8 mouse cellular contexts compared by ENCODE assay signal in the genomic region with DNA sequence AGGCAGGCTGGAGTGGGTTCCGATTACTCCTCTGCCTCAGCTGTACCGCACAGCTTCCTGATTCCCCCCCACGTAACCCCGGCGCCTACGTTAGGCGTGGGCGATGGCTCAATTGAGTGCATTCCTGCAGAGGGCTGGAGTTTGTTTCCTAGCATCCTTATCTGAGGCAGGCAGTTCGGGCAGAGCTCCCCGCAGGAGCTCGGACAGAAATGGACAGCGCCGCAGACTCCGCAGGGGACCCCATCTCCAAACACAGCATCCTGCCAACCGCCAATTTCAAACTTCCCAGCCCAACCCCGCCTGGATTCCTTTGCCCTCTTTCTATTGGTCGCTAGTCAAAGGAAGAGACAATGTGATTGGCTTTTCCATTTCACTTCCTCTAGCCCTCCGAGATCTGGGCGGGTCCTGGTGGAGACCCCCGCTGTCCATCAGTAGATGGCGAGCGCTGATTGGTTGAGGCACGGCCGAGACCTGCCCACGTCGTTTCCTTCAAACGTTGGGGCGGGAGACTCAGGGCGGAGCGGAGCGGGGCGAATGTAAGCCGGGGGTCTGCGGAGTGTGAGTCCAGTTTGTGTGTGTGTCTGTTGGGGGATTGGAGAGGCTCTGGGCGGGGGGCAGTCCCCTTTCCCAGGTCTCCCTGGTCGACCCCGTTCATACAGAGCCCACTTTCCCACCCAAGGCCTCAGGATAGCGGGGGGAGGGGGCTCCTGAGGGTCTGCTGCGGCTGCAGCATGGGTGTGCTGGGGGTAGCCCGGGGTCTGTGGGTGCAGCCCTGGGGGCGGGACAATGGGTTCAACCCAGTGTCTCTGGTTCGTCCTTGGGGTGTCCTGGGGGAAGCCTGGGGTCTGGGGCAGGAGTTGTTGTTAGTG. TPM values are rescaled to one million over a fixed set of nuclear protein-coding genes. Genes with fewer than 3 reads are reported as not detected.
DNase-seq lines count a peak whose midpoint lies in the region; ATAC-seq and TF ChIP-seq lines count a peak whose summit lies in the region.

Gene Cit, plus strand, starts transcription at position 513 of the 869 bp plus-strand sequence.

- no peaks in the 10 kb centered on the region for H3K9me3 ChIP-seq in heart, embryonic 13.5 days
- no peaks in the 10 kb centered on the region for H3K9me3 ChIP-seq in kidney, postnatal 0 days (replicated peaks; ENCODE audit: low read length)
- H3K9me3 ChIP-seq in liver, embryonic 11.5 days (ENCODE audit: control insufficient read depth, low read length) = no peaks in the 10 kb centered on the region

- WGBS in heart, embryonic 13.5 days = under 1% methylated on average over 42 of the region's 42 CpGs
- WGBS in kidney, postnatal 0 days = under 1% methylated on average over 38 of the region's 42 CpGs
- under 1% methylated on average over 42 of the region's 42 CpGs for WGBS in liver, embryonic 11.5 days

- TF ChIP-seq POLR2A in myocyte (IDR thresholded peaks at IDR 0.05; ENCODE audit: insufficient read length, low read depth) = peak; percentile 52

- H3K27ac ChIP-seq in brown adipose tissue, adult 24 weeks (replicated peaks; ENCODE audit: low read depth, low read length) = no peak within 1 kb of the TSS
- peak within 1 kb of the TSS; percentile 74 for H3K27ac ChIP-seq in heart, embryonic 13.5 days (replicated peaks)
- H3K27ac ChIP-seq in kidney, postnatal 0 days = no peak within 1 kb of the TSS
- peak within 1 kb of the TSS; percentile 82 for H3K27ac ChIP-seq in liver, embryonic 11.5 days (ENCODE audit: low read depth, low read length)

- H3ac ChIP-seq in myocyte (ENCODE audit: control insufficient read depth, insufficient read length) = peak within 1 kb of the TSS; percentile 38

- DNase-seq in kidney, postnatal 0 days (ENCODE audit: low spot score) = peak; percentile 99
- DNase-seq in liver, embryonic 11.5 days (ENCODE audit: low spot score) = peak; percentile 87
- peak; percentile 94 to 96 for DNase-seq in spleen, postnatal 4 days (ENCODE audit: low spot score in 2 of 2)

- H3K27me3 ChIP-seq in heart, embryonic 13.5 days (replicated peaks) = no peaks in the 10 kb centered on the region
- H3K27me3 ChIP-seq in kidney, postnatal 0 days (ENCODE audit: insufficient read depth, low read length) = no peaks in the 10 kb centered on the region
- no peaks in the 10 kb centered on the region for H3K27me3 ChIP-seq in liver, embryonic 11.5 days (replicated peaks; ENCODE audit: control insufficient read depth, insufficient read depth, low read length)
- no peaks in the 10 kb centered on the region for H3K27me3 ChIP-seq in myocyte (ENCODE audit: control insufficient read depth, insufficient read depth, insufficient read length)

- TF ChIP-seq CTCF in kidney, postnatal 0 days (IDR thresholded peaks at IDR 0.05; ENCODE audit: low read depth) = no peak

- H3K4me2 ChIP-seq in heart, embryonic 13.5 days = peak within 1 kb of the TSS; percentile 97
- peak within 1 kb of the TSS; percentile 90 for H3K4me2 ChIP-seq in kidney, postnatal 0 days (ENCODE audit: low read length)
- H3K4me2 ChIP-seq in liver, embryonic 11.5 days = peak within 1 kb of the TSS; percentile 91
- peak within 1 kb of the TSS; percentile 74 for H3K4me2 ChIP-seq in myocyte (ENCODE audit: low read depth)

- peak within 1 kb of the TSS; percentile 92 for H3K9ac ChIP-seq in heart, embryonic 13.5 days
- peak within 1 kb of the TSS; percentile 61 for H3K9ac ChIP-seq in kidney, postnatal 0 days (ENCODE audit: low read depth, low read length)
- H3K9ac ChIP-seq in liver, embryonic 11.5 days (ENCODE audit: low read depth, low read length) = peak within 1 kb of the TSS; percentile 97

- peak within 1 kb of the TSS; percentile 57 for H3K4me3 ChIP-seq in brown adipose tissue, adult 24 weeks (ENCODE audit: insufficient read depth, low read depth, low read length)
- H3K4me3 ChIP-seq in heart, embryonic 13.5 days = peak within 1 kb of the TSS; percentile 83
- H3K4me3 ChIP-seq in kidney, postnatal 0 days (replicated peaks; ENCODE audit: low read depth, low read length) = peak within 1 kb of the TSS; percentile 59
- peak within 1 kb of the TSS; percentile 99 for H3K4me3 ChIP-seq in liver, embryonic 11.5 days (ENCODE audit: low read depth, low read length)
- H3K4me3 ChIP-seq in myocyte = peak within 1 kb of the TSS; percentile 75

- H3K4me1 ChIP-seq in brown adipose tissue, adult 24 weeks (ENCODE audit: control insufficient read depth, insufficient read depth, insufficient read length, low read length) = no peaks in the 10 kb centered on the region
- H3K4me1 ChIP-seq in heart, embryonic 13.5 days = peaks cover 23% of the 10 kb centered on the region
- peaks cover 3% of the 10 kb centered on the region; the same call in 1 of the 2 replicates for H3K4me1 ChIP-seq in kidney, postnatal 0 days (replicated peaks; ENCODE audit: insufficient read depth, low read length)
- H3K4me1 ChIP-seq in liver, embryonic 11.5 days (replicated peaks; ENCODE audit: control insufficient read depth, insufficient read depth, low read length) = peaks cover 15% of the 10 kb centered on the region

- H3K36me3 ChIP-seq in heart, embryonic 13.5 days = peaks cover 37% of the 10 kb centered on the region
- H3K36me3 ChIP-seq in kidney, postnatal 0 days (ENCODE audit: insufficient read depth, low read length) = no peaks in the 10 kb centered on the region
- peaks cover 13% of the 10 kb centered on the region; the same call in 1 of the 2 replicates for H3K36me3 ChIP-seq in liver, embryonic 11.5 days (ENCODE audit: control insufficient read depth, insufficient read depth, low read length)
- H3K36me3 ChIP-seq in myocyte (ENCODE audit: control insufficient read depth, insufficient read depth) = no peaks in the 10 kb centered on the region

- H3K79me2 ChIP-seq in myocyte (ENCODE audit: control insufficient read depth, insufficient read depth) = peaks cover 35% of the 10 kb centered on the region

- ATAC-seq in CD4-positive, CD25-positive, alpha-beta regulatory T cell, adult 4 months = peak; percentile 100
- ATAC-seq in erythroid progenitor cell, adult 5-6 weeks (replicated peaks; ENCODE audit: low FRiP score, poor library complexity, severe bottlenecking) = peak; percentile 94
- peak; percentile 94 for ATAC-seq in heart, embryonic 13.5 days (ENCODE audit: extremely low read depth, insufficient number of reproducible peaks, low FRiP score, low TSS enrichment)
- ATAC-seq in kidney, postnatal 0 days (replicated peaks; ENCODE audit: low FRiP score, low read depth) = peak; percentile 98
- peak; percentile 98 for ATAC-seq in liver, embryonic 11.5 days (replicated peaks; ENCODE audit: low FRiP score)

TF ChIP-seq in myocyte, 11 proteins besides CTCF, POLR2A, EP300 and RAD21:
- TF ChIP-seq POLR2AphosphoS2 (IDR thresholded peaks at IDR 0.05; ENCODE audit: insufficient read length, low read depth) (peak; percentile 28), E2F4 (IDR thresholded peaks at IDR 0.05; ENCODE audit: insufficient read depth) (peak; percentile 81), MAX (IDR thresholded peaks at IDR 0.05; ENCODE audit: low read depth) (no peak)

RNA-seq across cellular contexts. Expression of gene Cit, which starts in this region (rescaled TPM):
- 1 to 10 TPM; 3.8 to 4.9 TPM for polyA plus RNA-seq in CD4-positive, CD25-positive, alpha-beta regulatory T cell, adult 4 months (2017; shearing (Covaris generic))
- polyA plus RNA-seq in brown adipose tissue, adult 24 weeks (2012; ENCODE audit: insufficient read depth, insufficient read length, missing spikeins) = 0.12 and 0.13 TPM in 2 replicates
- total RNA-seq in erythroid progenitor cell, adult 5-6 weeks (2015; ENCODE audit: low replicate concordance) = 133 and 146 TPM in 2 replicates
- 411 and 513 TPM in 2 replicates for total RNA-seq in erythroid progenitor cell, adult 5-6 weeks (2017; ENCODE audit: low replicate concordance)
- polyA plus RNA-seq in heart, embryonic 13.5 days (2015; fragmentation: Nextera tagmentation; extraction: Ambion mirVana) = 18.7 and 21.2 TPM in 2 replicates
- 8.8 and 11.4 TPM in 2 replicates for polyA plus RNA-seq in kidney, postnatal 0 days (2015; fragmentation: Nextera tagmentation; extraction: Ambion mirVana)
- polyA plus RNA-seq in liver, embryonic 11.5 days (2014; fragmentation: Nextera tagmentation; extraction: Ambion mirVana) = 55.1 and 58.4 TPM in 2 replicates
- polyA plus RNA-seq in myocyte (2012; fragmentation: generic; extraction: Trizol) = 8.5 TPM

Comparison
In these comparisons a context has a peak if more than half of its experiments do, and no peak if none do; other contexts are left out.
1. H3K27ac ChIP-seq: peak in heart, embryonic 13.5 days (single experiment) and liver, embryonic 11.5 days (single experiment); none in brown adipose tissue, adult 24 weeks (single experiment) and kidney, postnatal 0 days (single experiment).
2. Peak in every context shown above with its lines, with median percentiles within 50 percentile points of each other: ATAC-seq, H3K4me3 ChIP-seq, H3K4me2 ChIP-seq, H3K9ac ChIP-seq and DNase-seq.